Mouse (Mus musculus) heart, postnatal 0 days (tissue): ENCODE data around the gene Gm11077.

Source experiments
- CTCF ChIP-seq: IDR thresholded peaks from 2 replicates; pipeline ENCODE4 v1.5.1; 2016; ENCODE audit warnings: antibody characterized with exemption, control low read depth, low read depth
- EP300 ChIP-seq: IDR thresholded peaks from 2 replicates; pipeline ENCODE4 v1.6.1; 2016; ENCODE audit warnings: antibody characterized with exemption, low read depth

DNA sequence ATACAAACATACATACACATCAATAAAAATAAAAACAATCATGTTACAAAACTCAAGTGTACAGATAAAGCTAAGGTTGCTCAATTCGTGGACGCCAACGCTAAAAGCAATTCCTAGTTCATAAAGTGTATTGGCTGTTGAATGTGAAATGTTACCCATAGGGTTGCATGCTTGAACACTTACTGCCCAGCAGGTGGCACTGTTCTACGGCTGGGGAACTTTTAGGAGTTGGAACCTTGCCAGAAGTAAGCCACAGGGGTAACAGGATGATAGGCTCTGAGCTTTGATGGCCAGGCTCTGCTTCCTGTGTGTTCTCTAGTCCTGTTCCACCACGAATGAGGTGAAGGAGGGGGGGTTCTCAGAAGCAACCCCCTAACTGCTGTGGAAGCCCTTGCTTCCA lies at the start of gene Gm11077:
- peak; percentile 16; the same call in 1 of the 2 replicates for TF ChIP-seq CTCF
- TF ChIP-seq EP300: no peak
